Mouse (Mus musculus) C2C12 (cell line): ENCODE results near the gene C130026I21Rik. TPM values are rescaled to one million over a fixed set of nuclear protein-coding genes. Genes with fewer than 3 reads are reported as not detected.
"Not testable (repeated sequence)": the region's sequence is repeated elsewhere in the genome, so short reads cannot be mapped to it uniquely, and the experiment has no call there.

ENCODE experiments used
- H3K27me3 ChIP-seq: one replicate; pipeline ENCODE4 v1.6.1; 2011; ENCODE audit not compliant: control insufficient read depth, insufficient read depth, insufficient read length
- H3K36me3 ChIP-seq: one replicate; pipeline ENCODE4 v1.6.1; 2011; ENCODE audit not compliant: control insufficient read depth, insufficient read depth
- H3K4me3 ChIP-seq: one replicate; pipeline ENCODE4 v1.5.1; 2011; ENCODE audit warnings: mild to moderate bottlenecking, control low read depth; ENCODE audit not compliant: poor library complexity, insufficient read depth, severe bottlenecking
- H3K79me2 ChIP-seq: one replicate; pipeline ENCODE4 v1.6.1; 2011; ENCODE audit not compliant: control insufficient read depth, insufficient read depth
- H3K79me3 ChIP-seq: one replicate; pipeline ENCODE4 v1.6.1; 2011; ENCODE audit warnings: low read depth, control low read depth
- H3ac ChIP-seq: one replicate; pipeline ENCODE3; 2011; ENCODE audit warnings: low read depth; ENCODE audit not compliant: control insufficient read depth, insufficient read length
- polyA plus RNA-seq: library from polyadenylated mRNA; unstranded; fragments of >200 nt; fragmentation: generic; extraction: Trizol; gene quantifications from one replicate; pipeline ENCODE4 v1.2.1, GENCODE M21; 2012; ENCODE audit warnings: missing spikeins

C130026I21Rik gene
- polyA plus RNA-seq, 1 experiment: 0.07 TPM

DNA sequence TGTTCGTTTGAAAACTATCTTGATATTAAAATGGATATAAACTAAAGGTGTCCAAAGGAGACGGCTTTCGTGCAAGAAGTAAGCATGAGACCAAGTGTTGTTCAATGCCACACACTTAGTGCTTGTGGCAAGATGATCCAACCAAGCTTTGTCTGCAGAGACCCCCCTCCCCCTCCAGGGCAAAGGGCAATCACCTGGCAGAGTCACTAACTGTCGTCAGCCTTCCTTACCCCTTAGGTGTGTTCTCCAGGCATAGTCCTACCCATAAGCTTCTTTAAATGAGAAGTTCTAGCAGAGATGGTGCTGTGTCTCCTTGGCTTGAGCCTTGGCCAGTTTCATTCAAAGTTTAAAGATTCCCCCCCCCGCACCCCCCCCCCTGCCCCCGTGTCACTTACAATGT is 152.8 kb downstream of the C130026I21Rik start:
- not testable (repeated sequence) for H3K36me3 ChIP-seq, H3K79me2 ChIP-seq, H3ac ChIP-seq, H3K4me3 ChIP-seq, H3K79me3 ChIP-seq, H3K27me3 ChIP-seq

DNA sequence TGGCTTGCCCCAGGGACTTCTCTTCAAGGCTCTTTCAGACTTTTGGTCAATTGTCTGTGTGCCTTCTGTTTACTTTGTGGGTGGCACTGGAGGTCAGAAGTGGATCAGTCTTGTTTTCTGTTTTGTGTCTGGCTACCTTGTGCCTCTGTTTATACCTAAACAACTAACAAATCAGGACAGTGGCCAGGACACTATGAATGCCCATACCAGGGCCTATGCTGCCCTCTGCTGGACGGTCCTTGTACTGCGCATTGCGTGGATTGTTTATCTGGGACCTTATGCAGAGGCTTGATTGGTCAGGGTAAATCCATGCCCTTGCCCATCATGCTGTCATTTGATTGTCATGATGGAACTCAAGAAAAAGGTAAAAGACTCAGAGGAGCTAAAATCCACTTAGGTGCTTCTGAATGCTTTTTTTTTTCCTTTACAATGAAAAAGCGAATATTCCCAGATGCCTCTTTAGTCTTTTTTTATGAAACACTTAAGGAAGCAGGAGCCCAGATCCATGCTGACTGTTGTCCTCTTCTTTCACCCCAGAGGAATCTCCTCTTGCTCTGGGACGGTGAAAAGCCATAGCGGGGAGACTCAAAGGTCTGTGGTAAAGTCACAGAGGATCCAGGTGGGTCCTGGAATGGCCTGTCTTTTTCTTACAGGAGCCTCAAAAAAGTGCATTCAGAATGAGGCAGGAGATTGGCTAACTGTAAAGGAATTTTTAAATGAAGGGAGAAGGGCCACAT is 155.5 kb downstream of the C130026I21Rik start:
- not testable (repeated sequence) for H3K79me3 ChIP-seq, H3K4me3 ChIP-seq, H3K27me3 ChIP-seq, H3K79me2 ChIP-seq, H3K36me3 ChIP-seq, H3ac ChIP-seq

DNA sequence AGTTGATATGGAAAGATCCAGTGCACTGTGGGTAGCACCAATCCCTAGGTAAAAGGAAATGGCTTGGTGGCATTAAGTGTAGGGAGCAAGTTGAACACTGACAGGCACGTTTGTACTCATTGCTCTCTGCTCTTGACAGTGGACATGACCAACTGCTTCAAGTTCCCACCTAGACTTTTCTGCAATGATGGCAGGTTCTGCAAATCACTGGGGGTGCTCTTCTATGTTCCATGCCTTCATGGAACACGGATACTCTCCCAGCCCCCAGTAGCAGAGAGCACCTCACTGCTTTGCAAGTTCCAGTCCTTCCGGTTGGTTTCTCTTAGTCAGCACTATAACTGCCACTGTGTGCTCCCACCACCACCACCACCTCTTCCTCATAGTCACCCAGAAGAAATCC is 156.3 kb downstream of the C130026I21Rik start:
- not testable (repeated sequence) for H3K27me3 ChIP-seq, H3K36me3 ChIP-seq, H3ac ChIP-seq, H3K4me3 ChIP-seq, H3K79me3 ChIP-seq, H3K79me2 ChIP-seq

DNA sequence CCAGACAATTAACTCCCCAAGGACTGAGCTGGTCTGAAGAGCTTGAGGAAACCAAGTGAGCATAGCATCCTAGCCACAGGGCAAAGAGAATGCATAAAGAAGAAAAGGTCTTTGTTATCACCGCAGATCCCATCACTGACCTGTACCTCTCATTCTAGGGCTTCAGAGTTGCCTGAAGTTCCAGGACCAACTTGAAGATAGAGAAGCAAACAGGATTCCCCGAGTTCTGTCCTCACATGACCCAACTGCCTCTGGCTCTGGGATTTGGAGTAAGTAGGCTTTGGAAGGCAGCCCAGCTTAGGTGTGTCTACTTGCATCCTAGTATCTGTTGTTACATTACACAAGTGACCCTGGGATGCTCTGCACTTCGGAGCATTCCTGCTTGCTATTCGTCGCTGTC is 157.5 kb downstream of the C130026I21Rik start:
- H3K4me3 ChIP-seq, H3K79me3 ChIP-seq, H3K36me3 ChIP-seq, H3K79me2 ChIP-seq, H3K27me3 ChIP-seq, H3ac ChIP-seq: not testable (repeated sequence)

DNA sequence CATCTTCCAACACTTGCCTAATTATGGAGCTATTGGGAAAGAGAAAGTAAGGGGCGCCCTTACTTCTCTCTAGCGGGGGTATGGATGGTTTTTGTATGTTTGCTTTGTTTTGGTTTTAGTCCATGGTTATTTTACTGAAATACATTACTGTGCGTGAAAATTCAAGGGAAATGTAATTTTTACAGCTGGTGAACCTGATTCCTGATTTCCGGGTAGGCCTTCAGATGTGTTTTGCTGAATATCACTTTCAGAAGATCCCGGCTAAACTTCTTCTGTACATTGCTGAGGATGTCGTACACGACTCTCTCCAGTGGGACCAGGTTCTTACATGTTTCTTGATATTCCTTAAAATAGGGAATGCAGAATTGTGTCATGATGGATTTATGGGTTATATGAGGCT is 158.1 kb downstream of the C130026I21Rik start:
- H3K36me3 ChIP-seq, H3K79me2 ChIP-seq, H3K79me3 ChIP-seq, H3ac ChIP-seq, H3K27me3 ChIP-seq, H3K4me3 ChIP-seq: not testable (repeated sequence)

DNA sequence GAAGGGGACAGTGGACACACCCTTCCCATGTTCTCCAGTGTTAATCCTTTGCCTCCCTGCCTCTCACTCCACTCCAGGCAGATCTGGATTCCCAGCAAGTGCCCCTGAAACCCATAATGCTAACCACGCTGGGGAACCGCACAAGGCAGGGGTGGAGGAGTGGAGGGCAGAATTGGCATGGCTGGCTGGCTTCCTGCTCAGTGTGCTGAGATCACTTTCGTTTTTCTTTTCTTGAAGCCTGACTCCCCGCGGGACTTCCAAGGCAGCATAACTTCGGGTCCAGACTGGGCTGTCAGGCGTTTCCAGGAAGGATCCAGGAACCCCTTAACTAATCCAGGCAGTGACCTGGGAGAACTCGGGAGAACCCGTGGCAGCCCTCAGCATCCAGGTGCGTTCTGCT is 158.8 kb downstream of the C130026I21Rik start:
- H3K79me3 ChIP-seq, H3K4me3 ChIP-seq, H3ac ChIP-seq, H3K79me2 ChIP-seq, H3K27me3 ChIP-seq, H3K36me3 ChIP-seq: not testable (repeated sequence)

DNA sequence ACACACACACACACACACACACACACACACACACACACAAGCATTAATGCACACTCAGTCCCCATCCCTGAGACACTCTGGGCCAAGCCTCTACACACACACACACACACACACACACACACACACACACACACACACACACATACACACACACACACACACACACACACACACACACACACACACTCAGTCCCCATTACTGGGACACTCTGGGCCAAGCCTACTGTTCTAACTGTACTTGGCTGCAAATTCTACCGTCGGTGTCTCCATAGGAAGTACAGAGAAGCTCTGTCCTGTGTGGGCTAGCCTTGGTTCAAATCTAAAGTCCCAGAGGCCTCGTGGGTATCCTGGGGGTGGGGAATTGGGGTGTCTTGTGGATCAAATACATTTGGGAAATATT is 159.5 kb downstream of the C130026I21Rik start:
- not testable (repeated sequence) for H3K36me3 ChIP-seq, H3K79me2 ChIP-seq, H3K4me3 ChIP-seq, H3K79me3 ChIP-seq, H3K27me3 ChIP-seq, H3ac ChIP-seq

DNA sequence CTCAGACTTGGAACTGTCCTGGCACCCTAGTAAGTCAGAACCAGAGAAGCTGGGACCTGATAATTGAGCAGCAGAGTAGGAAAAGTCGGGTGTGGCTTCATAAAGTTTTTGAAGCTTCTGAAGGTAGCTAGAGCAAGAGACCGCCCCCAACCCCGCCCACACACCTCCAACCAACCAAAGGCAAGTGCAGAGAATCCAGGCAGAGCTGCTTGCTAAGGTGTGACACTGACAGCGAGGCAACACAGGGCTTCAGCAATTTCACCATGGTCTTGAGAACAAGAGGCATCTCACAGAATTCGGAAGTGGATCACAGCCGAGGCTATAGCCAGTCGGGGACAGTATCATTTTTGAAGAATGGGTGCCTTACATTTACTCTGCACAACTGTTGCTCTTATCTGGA is 160.6 kb downstream of the C130026I21Rik start, which contains the start of gene A530032D15Rik:
Gene A530032D15Rik, minus strand, starts transcription at position 101 of the 400 bp plus-strand sequence.
- not testable (repeated sequence) for H3K79me2 ChIP-seq, H3K4me3 ChIP-seq, H3K27me3 ChIP-seq

DNA sequence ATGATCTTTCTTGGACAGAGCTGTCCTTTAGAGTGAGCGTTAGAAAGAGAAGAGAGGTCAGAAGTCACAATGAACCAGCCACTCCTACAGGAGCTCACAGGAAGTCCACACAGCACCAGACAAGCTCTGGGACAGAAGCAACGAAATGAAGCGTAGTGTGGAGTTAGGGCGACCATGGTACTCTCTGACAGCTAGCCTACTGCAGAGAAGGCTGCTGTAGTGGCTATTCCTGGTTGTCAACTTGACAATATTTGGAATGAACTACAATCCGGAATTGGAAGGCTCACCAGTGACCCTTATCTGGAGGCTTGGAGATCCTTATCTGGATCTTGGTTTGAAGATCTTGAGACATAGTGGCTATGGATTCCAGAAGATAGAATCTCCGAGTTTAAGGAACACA is 164.4 kb downstream of the C130026I21Rik start:
- H3ac ChIP-seq, H3K79me3 ChIP-seq: not testable (repeated sequence)

More for the DNA sequence above, 160.6 kb downstream of the C130026I21Rik start, which contains the start of gene A530032D15Rik:
- not testable (repeated sequence) for H3K79me3 ChIP-seq, H3K36me3 ChIP-seq, H3ac ChIP-seq

DNA sequence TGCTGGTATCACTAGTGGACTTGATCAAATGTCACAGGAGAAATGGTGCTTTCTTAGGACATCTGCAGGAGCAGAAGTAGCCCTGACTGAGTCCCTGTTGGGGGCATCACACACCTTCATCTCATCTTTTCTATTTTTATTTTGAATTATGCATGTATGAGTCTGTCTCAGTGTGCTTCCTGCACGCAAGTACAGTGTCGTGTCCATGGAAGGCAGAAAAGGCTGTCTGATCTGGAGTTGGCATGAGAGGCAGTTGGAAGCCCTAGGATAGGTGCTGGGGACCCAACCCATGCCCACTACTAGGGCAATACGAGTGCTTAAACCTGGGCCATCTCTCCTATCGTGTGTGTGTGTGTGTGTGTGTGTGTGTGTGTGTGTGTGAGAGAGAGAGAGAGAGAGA is 165.0 kb downstream of the C130026I21Rik start:
- H3K36me3 ChIP-seq, H3K4me3 ChIP-seq, H3ac ChIP-seq, H3K79me2 ChIP-seq, H3K27me3 ChIP-seq, H3K79me3 ChIP-seq: not testable (repeated sequence)

More for the DNA sequence above, 164.4 kb downstream of the C130026I21Rik start:
- H3K79me2 ChIP-seq, H3K4me3 ChIP-seq, H3K27me3 ChIP-seq, H3K36me3 ChIP-seq: not testable (repeated sequence)

DNA sequence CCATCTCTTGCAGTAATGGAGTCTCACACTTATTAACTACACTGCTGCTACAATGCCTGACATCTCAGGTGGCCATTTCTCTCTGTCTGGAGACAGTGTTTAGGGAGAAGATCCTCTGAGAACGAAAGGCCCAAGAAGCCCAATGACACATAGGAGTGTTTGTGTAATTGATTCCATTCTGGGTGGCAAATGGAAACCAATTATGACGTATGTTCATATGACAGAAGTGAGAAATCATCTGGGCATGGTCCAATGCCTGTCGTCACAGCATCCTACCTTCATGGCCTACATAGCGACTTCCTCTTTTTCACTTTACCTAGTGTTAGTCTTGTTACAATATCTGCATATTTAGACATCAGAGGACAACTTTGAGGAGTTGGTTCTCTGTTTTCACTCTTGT is 168.6 kb downstream of the C130026I21Rik start:
- H3K4me3 ChIP-seq, H3K79me3 ChIP-seq: not testable (repeated sequence)

DNA sequence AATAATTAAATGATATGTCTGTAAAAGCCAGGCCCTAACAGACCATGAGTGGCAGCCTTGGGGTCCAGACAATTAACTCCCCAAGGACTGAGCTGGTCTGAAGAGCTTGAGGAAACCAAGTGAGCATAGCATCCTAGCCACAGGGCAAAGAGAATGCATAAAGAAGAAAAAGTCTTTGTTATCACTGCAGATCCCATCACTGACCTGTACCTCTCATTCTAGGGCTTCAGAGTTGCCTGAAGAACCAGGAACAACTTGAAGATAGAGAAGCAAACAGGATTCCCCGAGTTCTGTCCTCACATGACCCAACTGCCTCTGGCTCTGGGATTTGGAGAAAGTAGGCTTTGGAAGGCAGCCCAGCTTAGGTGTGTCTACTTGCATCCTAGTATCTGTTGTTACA is 170.5 kb downstream of the C130026I21Rik start, which contains the start of gene Gm10553:
Gene Gm10553, plus strand, starts transcription at position 301 of the 400 bp plus-strand sequence.
- not testable (repeated sequence) for H3K79me3 ChIP-seq, H3ac ChIP-seq, H3K4me3 ChIP-seq, H3K27me3 ChIP-seq, H3K36me3 ChIP-seq, H3K79me2 ChIP-seq

More for the DNA sequence above, 168.6 kb downstream of the C130026I21Rik start:
- H3K36me3 ChIP-seq, H3K79me2 ChIP-seq, H3ac ChIP-seq, H3K27me3 ChIP-seq: not testable (repeated sequence)
